Mouse (Mus musculus): ENCODE data around the gene Mycbp2. TPM values are rescaled to one million over a fixed set of nuclear protein-coding genes. Genes with fewer than 3 reads are reported as not detected.

Gene Mycbp2
- total RNA-seq, 2 experiments from 2014 or later, result 157 to 161 TPM

GRCm38 (mm10) chr14:103085840-103086533 lies 260.6 kb downstream of the Mycbp2 start:
- intact Hi-C loops (cut with DNase I), result no loop called here

GRCm38 (mm10) chr14:103079209-103079977 lies 267.2 kb downstream of the Mycbp2 start:
- DNase-seq (ENCODE audit: low spot score in 2 of 2), result peak; percentile 18 to 34
- intact Hi-C loops (cut with DNase I), result no loop called here

More at GRCm38 (mm10) chr14:103085840-103086533, 260.6 kb downstream of the Mycbp2 start:
- DNase-seq (ENCODE audit: low spot score in 2 of 2), result no peak

- intact Hi-C loops (cut with DNase I), result no loop called here
- DNase-seq (ENCODE audit: low spot score in 2 of 2), result no peak
Observed at GRCm38 (mm10) chr14:103078006-103078912, 268.4 kb downstream of the Mycbp2 start.

GRCm38 (mm10) chr14:103077272-103078005 lies 269.2 kb downstream of the Mycbp2 start:
- DNase-seq (ENCODE audit: low spot score in 2 of 2), result no peak
- intact Hi-C loops (cut with DNase I), result no loop called here

GRCm38 (mm10) chr14:103075166-103075565 lies 271.4 kb downstream of the Mycbp2 start:
- no peak for DNase-seq (ENCODE audit: low spot score in 2 of 2)
- intact Hi-C loops (cut with DNase I), result no loop called here

GRCm38 (mm10) chr14:103073825-103074224 lies 272.8 kb downstream of the Mycbp2 start:
- intact Hi-C loops (cut with DNase I), result no loop called here
- DNase-seq (ENCODE audit: low spot score in 2 of 2), result no peak

GRCm38 (mm10) chr14:103072731-103073130 lies 273.9 kb downstream of the Mycbp2 start:
- intact Hi-C loops (cut with DNase I), result no loop called here
- no peak for DNase-seq (ENCODE audit: low spot score in 2 of 2)

- intact Hi-C loops (cut with DNase I), result no loop called here
Observed at GRCm38 (mm10) chr14:103071471-103071870, 275.1 kb downstream of the Mycbp2 start.

GRCm38 (mm10) chr14:103070790-103071189 lies 275.8 kb downstream of the Mycbp2 start:
- intact Hi-C loops (cut with DNase I), result loop anchor here (1.0 kb wide), 1 partner anchor 28 kb away; no protein-coding TSS in a partner anchor
- DNase-seq (ENCODE audit: low spot score in 2 of 2), result no peak

More at GRCm38 (mm10) chr14:103071471-103071870, 275.1 kb downstream of the Mycbp2 start:
- no peak for DNase-seq (ENCODE audit: low spot score in 2 of 2)

GRCm38 (mm10) chr14:103069864-103070611 lies 276.6 kb downstream of the Mycbp2 start, which contains the start of gene Cln5:
Gene Cln5, plus strand, starts transcription at chr14:103070216.
- DNase-seq (ENCODE audit: low spot score in 2 of 2), result peak; percentile 87 to 90
- intact Hi-C loops (cut with DNase I), result loop anchor here (1.0 to 5.0 kb wide), 2 partner anchors 28 to 467 kb away; no protein-coding TSS in a partner anchor

GRCm38 (mm10) chr14:103069465-103069863 lies 277.1 kb downstream of the Mycbp2 start:
- intact Hi-C loops (cut with DNase I), result loop anchor here (5.0 kb wide), 1 partner anchor 468 kb away; no protein-coding TSS in a partner anchor
- DNase-seq (ENCODE audit: low spot score in 2 of 2), result no peak

- peak; percentile 69 to 86 for DNase-seq (ENCODE audit: low spot score in 2 of 2)
- intact Hi-C loops (cut with DNase I), result loop anchor here (5.0 kb wide), 1 partner anchor 472 kb away; no protein-coding TSS in a partner anchor
Observed at GRCm38 (mm10) chr14:103065294-103066167, 281.1 kb downstream of the Mycbp2 start.

Other genes starting within 250 kb of the Mycbp2 start
- 10 to 100 TPM; 72.2 to 74.1 TPM for gene Fbxl3, start 247.2 kb downstream of the Mycbp2 start, total RNA-seq (2021)
- 1 to 10 TPM; 1.6 to 2.7 TPM for gene Scel, start 166.5 kb upstream of the Mycbp2 start, total RNA-seq (2021)